Mouse (Mus musculus) cerebellum, postnatal 14 days (tissue): ENCODE data around the gene Myo5c.

ENCODE experiments used
- DNase-seq, 2 experiments: peaks; one replicate each; pipeline ENCODE4 v3.0.0; 2021; ENCODE audit warnings: mixed read lengths in 2 of 2

Gene Myo5c

GRCm38 (mm10) chr9:75330821-75331220 lies 99.0 kb downstream of the Myo5c start:
- DNase-seq, result no peak

GRCm38 (mm10) chr9:75334440-75334839 lies 102.6 kb downstream of the Myo5c start:
- no peak for DNase-seq

GRCm38 (mm10) chr9:75338016-75338415 lies 106.2 kb downstream of the Myo5c start:
- no peak for DNase-seq

- DNase-seq, result no peak
Observed at GRCm38 (mm10) chr9:75342433-75342832, 110.6 kb downstream of the Myo5c start.

GRCm38 (mm10) chr9:75347458-75347857 lies 115.6 kb downstream of the Myo5c start, which contains the start of gene Bcl2l10:
TSS of gene Bcl2l10 (plus strand) at chr9:75347758.
- DNase-seq, result no peak

GRCm38 (mm10) chr9:75348066-75348465 lies 116.2 kb downstream of the Myo5c start:
- DNase-seq, result peak in 1 of 2 experiments; percentile 16

GRCm38 (mm10) chr9:75348641-75349040 lies 116.8 kb downstream of the Myo5c start:
- no peak for DNase-seq

- DNase-seq, result no peak
Observed at GRCm38 (mm10) chr9:75353094-75353493, 121.3 kb downstream of the Myo5c start.
